Mouse (Mus musculus) testis, postnatal 10 days (tissue): ENCODE measurements around the gene Lgr5.

Experiments
- DNase-seq: peaks from one replicate; pipeline ENCODE4 v3.0.0; 2021; ENCODE audit warnings: low spot score

Lgr5 gene

DNA sequence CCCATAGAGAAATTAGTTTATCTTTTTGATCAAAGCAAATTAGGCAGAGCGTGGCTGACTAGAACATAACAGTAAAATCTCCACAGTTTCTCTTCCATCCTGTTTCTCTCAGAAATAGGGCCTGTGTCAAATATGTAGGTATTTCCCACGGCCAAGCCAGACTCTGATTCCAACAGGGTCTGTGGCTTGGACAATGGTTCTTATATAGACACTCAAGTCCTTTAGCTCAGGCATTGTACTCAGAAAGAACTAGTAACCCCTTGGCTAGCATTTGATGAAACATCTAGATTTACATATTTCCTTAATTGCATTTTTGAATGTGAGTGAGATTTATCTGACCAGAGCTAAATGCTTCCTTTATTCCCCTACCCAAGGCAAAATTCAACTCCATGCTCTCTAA lies 17.0 kb downstream of the Lgr5 start:
- DNase-seq: no peak

DNA sequence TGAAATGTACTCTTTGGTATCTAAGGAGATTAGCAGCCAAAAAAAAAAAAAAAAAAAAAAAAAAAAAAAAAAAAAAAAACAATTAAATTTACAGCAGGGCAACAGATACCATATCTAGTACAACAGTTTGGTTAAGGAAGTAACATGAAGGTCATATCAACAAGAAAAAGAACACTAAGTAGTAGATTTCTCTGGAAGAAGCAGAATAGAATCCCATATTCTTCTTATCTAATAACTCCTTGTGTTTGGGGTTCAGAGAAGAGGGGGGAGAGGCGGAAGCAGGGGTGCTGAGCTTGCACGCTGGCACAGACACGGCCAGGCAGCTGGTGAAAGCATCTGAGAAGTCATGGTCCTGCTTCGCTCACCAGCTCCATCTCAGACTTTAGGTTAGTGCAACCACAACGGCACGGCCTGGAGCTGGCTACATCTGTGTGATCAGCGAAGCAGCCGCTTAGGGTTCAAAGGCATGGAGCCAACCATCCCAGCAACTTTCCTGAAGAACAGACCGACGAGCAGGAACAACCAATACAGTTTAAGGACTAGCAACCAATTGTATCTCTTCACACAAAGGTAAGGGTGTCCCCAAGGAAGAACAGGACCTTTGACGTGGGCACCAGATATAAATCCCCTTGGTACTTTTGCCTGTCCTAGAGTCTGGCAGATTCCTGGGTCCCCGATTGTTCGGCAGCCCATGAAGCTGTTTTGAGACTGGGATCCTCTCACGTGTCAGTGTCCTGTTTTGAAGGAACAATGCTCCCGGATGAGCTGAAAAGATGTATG lies 17.7 kb downstream of the Lgr5 start, which contains the start of gene A930009A15Rik:
A930009A15Rik (plus strand) TSS at position 275 of the 780 bp plus-strand sequence.
- DNase-seq: no peak

DNA sequence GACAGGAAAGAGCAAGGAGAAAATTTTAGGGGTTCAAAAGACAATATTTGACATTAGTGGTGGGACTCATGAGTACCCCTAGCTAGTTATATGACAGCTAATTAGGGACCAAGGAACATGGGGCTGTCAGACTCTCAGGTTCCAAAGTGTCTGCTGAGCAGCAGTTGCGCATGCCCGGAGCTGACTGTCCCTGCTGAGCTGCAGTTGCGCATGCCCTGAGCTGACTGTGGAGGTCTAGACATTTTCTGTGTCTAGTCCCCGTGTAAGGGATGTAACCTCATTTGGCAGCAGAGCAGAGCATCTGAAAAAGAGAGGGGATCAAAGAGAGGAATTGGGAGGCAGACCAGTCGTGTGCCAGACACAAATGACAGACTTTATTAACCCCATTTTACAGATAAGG lies 23.6 kb downstream of the Lgr5 start:
- no peak for DNase-seq

- no peak for DNase-seq
These were observed 24.5 kb downstream of the Lgr5 start for GRCm38 (mm10) chr10:115562911-115563686.

- no peak for DNase-seq
These were observed 26.3 kb downstream of the Lgr5 start for GRCm38 (mm10) chr10:115561136-115561880.

- DNase-seq: no peak
These were observed 30.8 kb downstream of the Lgr5 start for GRCm38 (mm10) chr10:115556738-115557242.

- no peak for DNase-seq
These were observed 32.3 kb downstream of the Lgr5 start for GRCm38 (mm10) chr10:115555191-115555765.

DNA sequence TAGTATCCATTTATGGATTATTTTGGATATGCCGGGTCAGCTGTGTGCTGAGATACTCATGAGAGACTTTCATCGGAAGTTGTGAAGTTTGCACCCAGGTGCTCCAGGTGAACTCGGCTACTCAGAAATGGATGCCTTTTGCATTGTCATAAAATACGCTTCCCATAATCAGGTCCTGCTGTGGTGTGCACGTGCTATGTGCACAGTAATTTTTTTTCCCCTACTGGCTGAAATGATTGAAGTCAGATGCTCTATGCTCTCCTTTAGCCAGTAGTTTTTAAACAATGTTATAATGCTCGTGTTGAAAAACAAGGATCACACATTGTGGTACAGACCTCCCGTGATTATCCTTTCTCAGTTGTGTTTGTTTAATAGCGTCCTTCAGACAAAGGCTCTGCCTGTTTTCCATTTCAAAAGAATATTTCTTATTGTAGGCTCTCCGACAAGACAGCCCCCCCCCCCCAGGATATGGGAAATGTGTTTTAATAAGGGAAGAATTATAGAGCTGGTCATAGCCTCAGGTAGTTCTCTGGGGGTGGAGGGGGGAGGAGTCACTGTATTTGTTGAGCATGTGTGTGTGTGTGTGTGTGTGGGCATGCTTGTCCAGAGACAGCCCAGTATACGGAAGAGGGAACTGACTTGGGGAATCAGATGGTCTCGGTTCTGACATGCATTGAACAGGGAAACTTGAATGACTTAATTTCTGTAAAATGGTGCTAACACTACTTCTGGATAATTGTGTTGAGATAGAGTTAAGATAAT lies 34.0 kb downstream of the Lgr5 start:
- DNase-seq: no peak

DNA sequence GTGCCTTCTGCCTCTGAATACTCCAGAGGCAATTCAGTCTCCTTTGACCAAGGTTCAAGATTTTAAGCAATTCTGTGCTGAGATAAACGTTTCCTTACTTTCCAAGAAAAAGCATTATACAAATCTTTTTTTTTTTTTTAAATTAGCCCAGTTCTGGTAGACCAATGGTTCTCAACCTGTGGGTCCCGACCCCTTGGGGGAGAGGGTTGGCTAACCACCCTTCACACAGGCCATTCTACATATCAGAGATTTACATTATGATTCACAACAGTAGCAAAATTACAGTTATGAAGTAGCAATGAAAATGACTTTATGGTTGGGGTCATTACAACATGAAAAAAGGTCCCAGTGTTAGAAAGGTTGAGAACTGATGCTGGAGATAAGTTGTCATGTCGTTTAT lies 36.5 kb downstream of the Lgr5 start:
- no peak for DNase-seq

- DNase-seq: no peak
These were observed 37.3 kb downstream of the Lgr5 start for GRCm38 (mm10) chr10:115550253-115550652.

DNA sequence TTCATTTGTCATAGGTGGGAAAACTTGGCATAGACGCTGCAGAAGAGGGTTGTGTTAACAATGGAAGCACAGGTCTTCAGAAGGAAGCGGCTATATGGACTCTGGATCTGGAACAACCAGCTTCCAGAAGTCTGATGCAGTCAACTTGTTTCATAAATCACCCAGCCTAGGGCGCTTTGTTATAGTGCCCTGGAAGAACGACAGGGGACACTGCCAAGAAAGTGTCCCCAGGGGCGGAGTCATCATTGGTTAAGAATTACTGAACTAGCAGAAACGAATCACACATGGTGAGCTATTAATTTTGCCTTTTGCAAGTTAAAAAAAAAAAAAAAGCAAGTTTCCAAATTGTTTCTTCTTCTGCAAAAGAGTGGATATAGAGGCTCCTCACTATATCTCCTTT lies 44.7 kb downstream of the Lgr5 start:
- no peak for DNase-seq

GRCm38 (mm10) chr10:115530746-115531145 lies 56.8 kb downstream of the Lgr5 start:
- no peak for DNase-seq

DNA sequence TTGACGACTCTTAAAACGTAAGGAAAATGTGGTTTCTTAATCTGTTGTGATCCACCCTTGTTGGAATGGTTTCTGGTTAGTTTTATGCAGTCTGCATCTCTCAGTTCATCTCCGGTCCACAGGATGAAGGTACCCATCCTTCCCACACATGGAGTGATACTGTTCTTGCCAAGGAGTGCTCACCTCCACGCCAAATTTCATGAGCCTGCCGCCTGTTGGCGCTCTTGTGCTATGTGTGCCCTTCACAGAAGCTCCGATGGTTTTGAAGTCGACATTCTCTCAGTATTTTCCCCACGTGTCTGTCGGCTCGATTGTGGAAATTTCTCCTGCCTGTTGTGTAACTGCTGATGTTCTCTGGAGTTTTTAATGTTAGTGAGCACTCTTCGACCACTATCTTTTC lies 57.8 kb downstream of the Lgr5 start:
- DNase-seq: no peak

DNA sequence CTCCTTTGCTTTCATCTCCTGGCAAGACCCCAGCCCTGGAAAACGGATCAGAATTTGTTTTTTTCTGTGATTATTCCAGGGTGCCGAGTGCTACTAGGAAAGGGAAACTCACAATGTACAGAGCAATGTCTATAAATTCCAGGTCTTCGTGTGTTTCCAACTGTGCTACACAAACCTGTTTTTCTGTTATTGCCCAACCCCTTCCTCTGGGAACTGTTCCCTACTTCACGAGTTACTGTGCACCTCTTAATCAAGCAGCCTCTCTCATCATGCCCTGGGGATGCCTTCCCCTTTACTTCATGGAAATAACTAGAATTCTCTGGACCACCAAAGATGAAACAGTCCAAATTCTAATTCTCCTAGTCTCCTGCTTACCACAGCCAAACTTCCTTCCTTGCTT lies 58.7 kb downstream of the Lgr5 start:
- DNase-seq: no peak

DNA sequence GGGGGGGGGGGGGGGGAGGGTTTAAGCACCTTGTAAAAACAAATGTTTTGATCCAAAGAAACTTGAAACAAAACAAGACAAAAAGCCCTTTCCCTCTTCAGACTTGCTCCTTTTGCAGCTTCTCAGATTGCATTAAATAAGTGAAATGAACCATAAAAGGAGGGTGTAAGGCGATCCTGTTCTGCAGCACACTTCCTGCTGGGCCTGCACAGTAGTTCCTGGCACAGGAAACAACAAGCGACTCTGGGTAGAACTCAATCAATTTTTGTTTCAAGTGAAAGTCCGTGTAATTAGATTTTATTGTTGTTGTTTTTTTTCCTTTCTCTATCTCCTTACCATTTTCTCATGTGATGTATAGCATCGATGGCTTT lies 66.5 kb downstream of the Lgr5 start:
- no peak for DNase-seq

DNA sequence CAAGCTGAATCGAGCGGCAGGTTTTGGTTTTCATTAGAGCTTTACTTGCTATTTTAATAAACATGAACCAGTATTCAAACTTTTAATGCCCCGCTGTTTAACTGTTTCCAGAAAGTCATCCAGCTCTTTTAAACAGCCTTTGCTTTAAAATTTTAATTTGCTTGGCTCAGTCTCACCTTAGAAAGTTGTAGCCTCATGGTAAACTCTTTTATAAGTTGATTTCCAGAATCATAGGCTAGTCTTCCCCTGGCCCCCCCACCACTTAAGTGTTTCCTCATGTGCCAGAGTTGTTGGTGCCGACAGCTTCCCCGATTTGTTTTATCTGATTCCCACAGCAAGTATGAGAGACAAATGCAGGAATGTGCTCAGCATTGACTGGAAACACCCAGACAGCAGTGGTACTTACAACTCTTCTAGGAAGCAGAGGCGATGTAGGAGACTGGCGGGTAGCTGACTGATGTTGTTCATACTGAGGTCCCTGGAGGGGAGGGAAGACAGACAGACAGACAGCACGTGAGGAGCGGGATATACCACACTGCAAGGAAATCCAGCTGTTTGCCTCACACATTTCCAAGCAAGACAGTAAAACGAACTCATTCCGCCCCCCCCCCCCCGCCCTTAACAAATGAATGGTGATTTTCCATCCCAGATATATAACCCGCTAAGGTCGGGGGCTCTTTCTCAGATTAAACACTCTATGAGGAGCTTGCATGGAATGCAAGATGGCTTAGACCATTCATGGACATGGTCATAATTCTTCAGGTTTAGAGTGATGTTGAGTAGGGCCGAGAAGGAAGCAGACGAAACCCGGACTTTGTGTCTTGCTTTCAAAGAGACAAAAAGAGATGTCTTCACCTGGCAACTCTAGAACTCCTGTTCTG lies 67.1 kb downstream of the Lgr5 start:
- DNase-seq: no peak

DNA sequence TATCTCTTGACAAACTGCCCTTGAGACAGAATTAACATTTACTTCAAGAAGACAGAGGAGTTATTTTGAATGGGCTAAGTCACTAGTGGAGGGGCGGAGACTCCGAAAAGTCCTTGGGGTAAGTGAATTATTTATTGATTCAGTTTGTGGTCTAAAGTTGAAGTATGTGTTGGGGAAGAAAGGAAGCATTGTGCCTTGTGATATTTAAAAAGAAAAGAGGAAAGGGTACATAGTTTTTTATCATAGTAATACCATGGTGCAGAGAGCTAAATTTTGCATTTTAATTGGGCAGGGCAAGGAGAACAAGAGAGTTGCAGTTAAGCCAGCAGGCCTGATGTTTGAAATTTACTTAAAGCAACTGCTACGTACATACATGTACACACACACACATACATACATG lies 68.7 kb downstream of the Lgr5 start:
- DNase-seq: no peak

DNA sequence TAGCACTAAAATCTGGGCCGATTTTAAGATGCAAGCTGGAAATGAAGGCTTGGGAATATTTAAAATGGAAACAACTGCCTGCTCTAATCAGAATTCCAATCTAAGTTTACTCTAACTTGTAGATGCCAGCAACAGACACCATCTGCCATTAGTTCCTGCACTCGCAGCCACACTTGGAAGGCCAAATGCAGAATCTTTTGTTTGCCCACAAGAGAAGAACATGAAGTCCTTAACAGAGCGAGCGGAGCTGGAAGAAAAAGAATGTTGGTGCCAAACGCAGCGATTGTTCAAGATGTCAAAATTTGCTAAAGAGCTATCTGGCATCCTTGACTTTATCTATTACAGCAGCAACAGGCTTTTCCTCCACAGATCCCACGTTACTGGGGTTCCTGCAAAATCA lies 72.1 kb downstream of the Lgr5 start:
- DNase-seq: no peak

DNA sequence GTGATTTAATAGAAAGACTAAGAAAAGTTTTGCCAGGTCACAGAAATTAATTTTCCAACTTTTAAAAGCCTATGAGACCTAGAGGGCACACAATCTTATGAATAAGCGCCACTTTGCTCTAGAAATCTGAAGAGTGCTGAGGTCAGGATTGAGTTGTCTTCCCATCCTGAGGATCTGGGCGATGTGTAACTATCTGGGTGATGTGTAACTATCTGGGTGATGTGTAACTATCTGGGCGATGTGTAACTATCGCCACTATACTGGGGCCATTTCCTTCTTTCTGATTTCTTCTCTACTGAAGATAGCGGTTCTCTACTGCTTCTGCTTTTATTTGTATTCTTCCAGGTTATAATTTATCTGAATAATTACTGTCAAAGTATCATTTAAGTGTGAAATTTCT lies 76.6 kb downstream of the Lgr5 start:
- no peak for DNase-seq

- no peak for DNase-seq
These were observed 81.8 kb downstream of the Lgr5 start for GRCm38 (mm10) chr10:115505631-115506239.
